Mouse (Mus musculus) cortical plate, adult 2 months (tissue): ENCODE data around the gene Myrf.

Experiments
- CTCF ChIP-seq: fragments of 200-500 bp; IDR thresholded peaks from 2 replicates; pipeline ENCODE4 v1.5.1; 2011; ENCODE audit warnings: mild to moderate bottlenecking, control low read depth, low read length; ENCODE audit not compliant: insufficient read depth; ENCODE audit errors: extremely low read depth
- POLR2A ChIP-seq: fragments of 200-500 bp; IDR thresholded peaks from 2 replicates; pipeline ENCODE4 v1.6.1; 2011; ENCODE audit warnings: mild to moderate bottlenecking, low read length, control low read depth; ENCODE audit not compliant: insufficient read depth; ENCODE audit errors: extremely low read depth

DNA sequence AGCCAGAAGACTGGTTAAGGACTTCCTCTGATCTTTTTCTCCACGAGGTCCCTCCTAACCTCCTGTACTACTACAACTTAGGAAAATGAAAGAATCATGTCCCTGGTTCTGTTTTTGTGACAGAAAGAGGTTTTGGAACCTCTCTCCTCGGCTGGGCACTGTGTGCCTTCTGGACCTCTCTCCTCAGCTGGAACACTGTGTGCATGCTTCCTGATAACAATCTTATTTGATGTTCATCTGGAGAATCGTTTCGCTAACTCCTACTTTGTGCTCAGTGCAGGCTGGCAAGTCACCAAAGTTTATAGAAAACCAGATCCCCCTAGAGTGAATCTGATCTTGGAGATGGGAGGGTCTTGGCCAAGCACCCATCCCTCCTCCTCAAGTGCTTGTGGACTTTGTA is 73.4 kb downstream of the Myrf start:
- TF ChIP-seq CTCF = no peak
- no peak for TF ChIP-seq POLR2A
